Mouse (Mus musculus) spleen, adult 12 weeks (tissue): ENCODE data around the gene Cngb1.

Experiments used
- DNase-seq: peaks from one replicate; pipeline ENCODE4 v3.0.0; 2022; ENCODE audit warnings: low spot score

The Cngb1 gene

DNA sequence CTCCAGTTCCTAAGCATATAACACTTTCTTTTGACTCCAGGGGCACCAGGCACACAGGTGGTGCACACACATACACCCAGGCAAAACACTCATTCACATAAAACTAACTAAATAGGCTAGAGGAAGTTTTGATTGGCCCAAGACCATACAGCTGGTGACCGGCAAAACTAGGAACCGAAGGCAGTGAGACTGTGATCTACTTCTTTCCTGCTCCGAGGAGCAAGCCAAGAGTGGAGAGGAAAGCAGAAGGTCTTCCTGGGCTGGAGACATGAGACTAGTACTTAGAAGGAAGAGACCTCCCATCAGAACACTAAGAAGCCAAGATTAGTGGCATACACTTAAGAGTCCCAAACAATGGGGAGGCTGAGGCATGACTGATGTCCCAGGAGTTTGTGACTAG lies 16.8 kb upstream of the Cngb1 start:
- no peak for DNase-seq

DNA sequence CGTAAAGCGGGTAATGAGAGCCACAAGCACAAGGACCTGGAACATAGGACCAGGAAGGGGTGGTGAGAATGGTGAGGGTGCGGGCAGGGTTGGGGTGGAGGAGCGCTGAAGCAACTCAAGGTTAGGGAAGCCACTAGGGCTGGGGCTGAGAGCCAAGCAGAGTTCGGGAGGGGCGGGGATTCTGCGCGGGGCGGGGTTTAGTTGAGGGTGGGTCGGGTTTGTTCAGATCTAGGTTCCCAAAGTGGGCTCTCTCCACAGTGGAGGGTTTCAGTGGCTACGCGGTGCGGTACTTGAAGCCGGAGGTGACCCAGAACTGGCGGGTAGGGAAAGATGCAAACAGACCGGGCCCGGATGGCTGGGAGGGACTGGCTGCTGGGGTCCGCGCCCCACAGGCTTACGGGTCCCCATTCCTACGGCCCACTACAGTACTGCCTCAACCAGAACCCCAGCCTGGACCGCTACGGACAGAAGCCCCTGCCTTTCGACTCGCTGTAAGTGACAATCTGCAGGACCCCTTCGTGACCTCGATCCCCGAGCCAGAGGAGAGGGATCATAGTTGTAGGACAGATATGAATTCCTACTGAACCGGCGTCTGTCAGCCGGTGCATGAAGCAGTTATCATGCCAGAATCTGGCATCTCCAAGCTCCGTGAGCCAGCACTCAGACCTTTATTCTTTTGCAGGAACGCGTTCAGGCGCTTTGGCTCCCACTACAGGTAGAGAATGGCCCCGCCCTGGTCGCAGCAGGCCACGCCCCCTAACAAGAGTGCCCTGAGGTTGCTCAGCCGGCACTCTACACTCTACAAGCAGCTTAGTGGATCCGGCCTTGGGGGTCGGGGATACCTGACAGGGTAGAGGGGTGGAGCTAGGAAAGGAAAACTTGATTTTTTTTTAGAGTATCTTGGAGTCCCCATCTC lies 14.1 kb upstream of the Cngb1 start:
- peak; percentile 46 for DNase-seq

GRCm38 (mm10) chr8:95315350-95315749 lies 9.0 kb upstream of the Cngb1 start:
- no peak for DNase-seq

DNA sequence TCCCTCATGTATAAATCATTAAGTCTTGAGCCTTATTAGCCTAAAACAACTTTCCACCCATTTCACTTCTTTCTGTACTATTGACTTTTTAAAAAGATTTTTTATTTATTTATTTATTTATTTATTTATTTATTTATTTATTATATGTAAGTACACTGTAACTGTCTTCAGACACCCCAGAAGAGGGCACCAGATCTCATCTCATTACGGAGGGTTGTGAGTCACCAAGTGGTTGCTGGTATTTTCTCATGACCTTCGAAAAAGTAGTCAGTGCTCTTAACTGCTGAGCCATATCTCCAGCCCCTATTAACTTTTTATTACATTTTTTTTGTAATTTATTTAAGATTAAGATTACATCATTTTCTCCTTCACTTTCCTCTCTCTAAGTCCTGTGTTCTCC lies 8.3 kb upstream of the Cngb1 start:
- no peak for DNase-seq

- no peak for DNase-seq
These were observed 7.5 kb upstream of the Cngb1 start for GRCm38 (mm10) chr8:95313857-95314256.

- no peak for DNase-seq
These were observed 6.5 kb upstream of the Cngb1 start for GRCm38 (mm10) chr8:95312836-95313235.

- DNase-seq: no peak
These were observed 4.1 kb upstream of the Cngb1 start, which contains the start of gene Tepp for GRCm38 (mm10) chr8:95310342-95310970. Gene Tepp, plus strand, starts transcription at chr8:95310566.

DNA sequence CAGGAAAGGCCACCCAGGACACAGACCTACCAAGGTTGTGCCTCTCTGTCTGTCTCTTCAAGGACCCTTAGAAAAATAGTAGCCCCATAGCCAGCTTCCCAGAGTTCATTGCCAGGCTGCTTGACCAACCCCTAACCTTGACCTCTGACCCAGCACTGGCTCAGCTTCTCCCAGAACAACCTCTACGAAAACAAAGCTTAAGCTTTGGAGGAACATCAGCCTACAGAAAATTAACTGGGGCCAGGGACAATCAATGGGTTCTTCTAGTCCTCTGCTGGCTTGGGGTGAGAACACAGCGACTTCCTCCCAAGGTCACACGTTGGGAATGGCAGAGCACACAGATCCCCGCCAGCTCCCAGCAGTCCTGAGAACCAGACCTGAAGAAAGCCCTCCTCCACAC lies 859 bp downstream of the Cngb1 start:
- DNase-seq: no peak

GRCm38 (mm10) chr8:95302410-95302809 lies 4.0 kb downstream of the Cngb1 start:
- DNase-seq: no peak

DNA sequence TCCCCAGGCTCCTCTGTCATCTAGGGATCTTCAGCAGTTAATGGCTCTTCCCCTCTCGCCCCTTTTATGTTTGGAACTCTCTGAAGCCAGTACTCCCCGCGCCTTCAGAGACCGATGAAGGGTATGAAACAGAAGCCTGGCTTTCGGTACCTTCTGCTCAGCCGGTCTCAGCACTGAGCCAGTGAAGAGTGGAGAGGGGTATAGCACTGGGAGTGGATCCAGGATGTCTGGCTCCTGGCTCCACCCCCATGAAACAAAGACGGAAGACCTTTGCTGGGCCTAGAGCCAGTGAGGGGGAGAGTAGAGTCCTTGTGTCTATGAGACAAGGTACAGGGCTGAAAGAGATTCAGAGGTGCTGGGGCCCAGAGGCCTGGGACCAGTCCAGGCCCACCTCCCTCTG lies 12.5 kb downstream of the Cngb1 start:
- DNase-seq: no peak

DNA sequence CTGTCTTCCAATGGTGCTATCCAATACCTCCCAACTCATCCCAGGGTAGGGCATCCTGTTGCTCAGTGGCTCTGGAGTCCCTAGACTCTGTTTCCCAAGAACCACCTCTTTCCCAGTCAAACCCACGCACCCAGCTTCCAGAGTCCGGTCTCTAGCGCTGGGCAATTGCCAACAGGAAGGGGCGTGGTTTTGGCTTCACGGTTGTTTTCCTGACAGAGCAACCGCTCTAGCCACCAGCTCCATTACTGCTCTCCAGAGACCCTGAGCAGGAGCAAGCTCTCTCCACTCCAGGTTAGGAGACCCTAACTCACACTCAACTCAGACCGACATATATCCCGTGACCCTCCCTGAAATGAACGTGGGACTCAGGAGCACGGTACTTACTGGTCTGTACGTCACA lies 13.2 kb downstream of the Cngb1 start:
- DNase-seq: no peak

DNA sequence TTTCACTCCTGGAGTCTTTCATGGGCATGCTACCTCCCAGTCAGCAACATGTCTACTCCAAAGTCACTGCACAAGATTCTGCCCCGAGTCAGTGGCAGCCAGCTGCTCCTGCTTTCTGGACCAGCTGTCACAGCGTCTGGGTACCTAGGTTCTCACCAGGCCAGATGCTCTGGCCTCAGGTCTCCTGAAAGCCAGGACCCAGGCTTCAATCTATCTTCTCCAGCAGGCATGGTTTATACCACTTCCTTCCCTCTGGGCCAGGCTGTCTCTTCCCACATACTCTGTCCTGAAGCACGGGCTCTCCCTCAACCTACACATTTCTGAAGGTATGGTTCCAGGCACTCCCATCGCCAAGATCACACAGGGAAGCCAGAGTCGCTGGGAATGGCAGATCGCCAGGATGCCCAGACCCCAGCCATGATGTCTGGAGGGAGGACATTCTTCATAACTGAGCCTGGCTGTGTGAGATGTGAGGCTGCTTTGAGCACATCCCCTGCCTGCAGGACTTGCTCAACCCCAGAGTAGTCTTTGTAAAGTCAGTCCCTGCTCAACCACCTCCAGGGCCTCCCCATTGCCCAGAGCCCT lies 17.2 kb downstream of the Cngb1 start:
- DNase-seq: no peak

GRCm38 (mm10) chr8:95281493-95281892 lies 24.9 kb downstream of the Cngb1 start:
- no peak for DNase-seq

GRCm38 (mm10) chr8:95272871-95273270 lies 33.5 kb downstream of the Cngb1 start:
- DNase-seq: no peak

DNA sequence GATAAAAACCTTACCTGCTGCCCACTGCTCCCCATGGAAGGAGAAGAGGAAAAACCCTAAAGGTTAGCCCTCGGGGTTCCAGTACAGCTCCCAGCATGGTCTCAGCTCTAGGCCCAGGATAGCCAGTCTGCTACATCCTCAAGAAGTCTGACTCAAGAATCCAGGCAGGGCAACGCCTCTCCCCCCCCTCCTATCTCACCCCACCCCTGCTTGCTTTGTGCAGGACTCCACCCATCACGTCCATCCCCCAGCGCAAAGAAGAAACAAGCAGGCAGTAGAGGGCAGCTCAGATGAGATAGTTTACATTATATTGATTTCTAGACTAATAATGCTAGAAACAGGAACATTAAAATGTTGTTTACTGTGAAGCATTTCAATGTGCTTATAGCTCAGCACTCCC lies 34.5 kb downstream of the Cngb1 start:
- no peak for DNase-seq

- no peak for DNase-seq
These were observed 35.9 kb downstream of the Cngb1 start for GRCm38 (mm10) chr8:95270501-95270900.

DNA sequence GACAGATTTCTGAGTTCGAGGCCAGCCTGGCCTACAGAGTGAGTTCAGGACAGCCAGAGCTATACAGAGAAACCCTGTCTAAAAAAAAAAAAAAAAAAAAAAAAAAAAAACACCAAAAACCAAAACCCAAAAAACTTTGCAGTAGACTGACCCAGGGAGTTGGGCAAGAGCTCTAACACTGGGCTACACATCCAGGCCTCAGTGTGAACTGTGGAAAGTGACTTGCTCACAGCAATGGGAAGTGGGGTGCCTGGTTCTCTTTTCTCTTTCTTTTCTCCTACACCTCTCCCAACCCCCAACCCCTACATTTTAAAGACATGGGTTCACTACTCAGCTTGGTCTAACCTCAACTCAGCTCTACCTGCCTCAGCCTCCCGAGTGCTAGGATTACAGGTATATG lies 44.2 kb downstream of the Cngb1 start:
- DNase-seq: no peak

DNA sequence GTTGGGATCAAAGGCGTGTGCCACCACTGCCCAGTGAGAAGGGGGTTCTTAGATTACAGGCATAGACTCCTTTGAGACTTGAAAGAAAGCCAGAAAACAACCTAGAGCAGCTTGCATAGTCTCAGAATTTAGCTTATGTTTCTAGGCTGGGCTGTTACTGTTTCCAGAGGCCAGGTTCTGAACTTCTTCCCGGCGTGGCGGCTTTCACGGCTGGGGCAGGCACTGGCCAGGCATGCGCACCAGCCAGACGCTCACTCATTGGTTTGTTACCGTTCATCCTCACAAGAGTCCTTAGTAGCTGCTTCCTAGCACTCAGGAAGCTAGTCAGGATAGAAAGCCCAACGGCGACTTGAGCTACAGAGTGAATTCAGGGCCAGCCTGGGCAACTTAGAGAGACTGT lies 50.8 kb downstream of the Cngb1 start:
- DNase-seq: no peak

DNA sequence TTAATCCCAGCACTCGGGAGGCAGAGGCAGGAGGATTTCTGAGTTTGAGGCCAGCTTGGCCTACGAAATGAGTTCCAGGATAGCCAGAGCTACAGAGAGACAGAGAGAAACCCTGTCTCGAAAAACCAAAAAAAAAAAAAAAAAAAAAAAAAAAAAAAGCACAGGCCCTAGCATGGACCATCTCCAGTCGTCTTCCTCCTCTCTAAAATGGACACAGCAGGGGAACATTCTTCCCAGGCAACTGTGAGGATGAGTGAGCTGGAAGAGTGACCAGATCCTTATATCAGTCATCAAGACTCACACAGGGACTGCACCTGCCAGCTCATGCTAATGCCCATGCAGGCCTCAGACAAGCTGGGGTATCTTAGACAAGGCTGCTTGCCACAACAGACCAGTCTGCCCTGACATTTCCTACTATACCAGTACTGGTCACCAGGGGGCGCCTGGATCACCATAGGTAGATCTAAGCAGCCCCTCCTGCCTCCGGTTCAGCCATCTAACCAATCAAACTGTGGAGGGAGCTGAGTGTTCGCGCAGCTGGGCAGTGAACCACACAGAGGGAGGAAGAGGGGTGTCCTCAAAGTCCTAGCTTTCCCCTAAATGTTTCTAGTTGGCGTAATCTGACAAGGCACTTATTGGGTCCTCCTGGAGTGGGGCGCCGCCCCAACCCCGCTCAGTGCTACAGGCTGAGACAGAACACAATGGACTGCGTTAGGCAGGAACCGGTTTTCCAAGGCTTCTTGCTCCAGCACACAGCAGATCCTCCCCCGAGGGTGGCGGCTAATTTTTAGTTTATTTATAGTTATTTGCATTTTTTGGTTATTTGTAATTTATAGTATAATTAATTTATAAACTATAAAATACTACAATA lies 51.6 kb downstream of the Cngb1 start:
- peak; percentile 83 for DNase-seq

- no peak for DNase-seq
These were observed 54.3 kb downstream of the Cngb1 start for GRCm38 (mm10) chr8:95252056-95252455.

DNA sequence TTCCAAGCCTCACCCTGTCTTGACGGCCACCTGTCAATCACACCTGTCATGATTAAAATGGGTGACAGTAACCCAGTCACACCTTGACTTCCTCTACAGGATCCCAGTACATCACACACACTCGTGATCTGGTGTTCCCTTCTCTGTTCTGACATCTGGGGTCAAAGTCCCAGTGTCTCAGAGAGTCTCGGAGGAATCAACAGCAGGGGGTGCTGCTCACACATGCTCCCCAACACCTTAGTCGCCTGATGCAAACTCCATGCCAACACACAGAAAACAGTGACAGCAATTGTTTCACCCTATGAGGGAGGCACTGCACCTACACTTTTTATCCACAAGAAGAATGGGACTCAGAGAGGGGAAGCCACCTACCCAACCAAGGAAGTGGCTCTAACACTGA lies 56.5 kb downstream of the Cngb1 start:
- DNase-seq: no peak

DNA sequence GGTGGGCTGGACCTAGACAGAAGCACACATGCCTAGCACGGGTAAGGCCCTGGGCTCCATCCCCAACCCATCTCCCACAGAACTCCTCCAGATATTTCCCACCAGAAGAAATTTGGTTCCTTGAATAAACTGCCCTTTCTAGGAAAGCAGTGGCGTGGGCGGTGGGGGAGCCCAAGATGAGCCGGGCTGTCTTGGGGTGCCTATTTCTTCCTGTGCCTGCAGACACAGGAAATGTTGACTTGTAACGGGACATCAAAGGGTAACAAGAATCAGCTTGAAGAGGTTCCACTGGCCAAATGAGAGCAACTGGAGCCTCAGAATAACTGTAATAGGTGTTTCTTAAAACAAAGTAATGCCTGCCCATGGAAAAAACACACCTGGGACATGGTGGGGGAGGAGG lies 59.1 kb downstream of the Cngb1 start:
- no peak for DNase-seq
